Mouse (Mus musculus) stomach, postnatal 0 days (tissue): ENCODE data around the gene Sh3bgrl3.

Experiments
- CTCF ChIP-seq: IDR thresholded peaks from 2 replicates; pipeline ENCODE4 v1.5.1; 2016; ENCODE audit warnings: antibody characterized with exemption, low read depth, mild to moderate bottlenecking, moderate library complexity
- EP300 ChIP-seq: optimal IDR thresholded peaks from 2 replicates; pipeline ENCODE3; 2016; ENCODE audit warnings: antibody characterized with exemption

- TF ChIP-seq CTCF (no peak), EP300 (no peak)
Measured at GRCm38 (mm10) chr4:134132519-134133095, 4.0 kb upstream of the Sh3bgrl3 start.
